Mouse (Mus musculus): ENCODE data around the gene Abcc8. TPM values are rescaled to one million over a fixed set of nuclear protein-coding genes. Genes with fewer than 3 reads are reported as not detected.

Gene Abcc8
- polyA plus RNA-seq, 1 experiment from 2014 or later, result 2.5 TPM

GRCm38 (mm10) chr7:46061614-46062013 lies 118.2 kb downstream of the Abcc8 start:
- H3K36me3 ChIP-seq (ENCODE audit: control insufficient read depth, insufficient read depth, low read length), result peaks cover 35% of the 10 kb centered on the region

GRCm38 (mm10) chr7:46060688-46061087 lies 119.1 kb downstream of the Abcc8 start:
- no peak overlapping the region for H3K9ac ChIP-seq (ENCODE audit: low read length)
- no peak overlapping the region for H3K27ac ChIP-seq (ENCODE audit: low read length)
- H3K36me3 ChIP-seq (ENCODE audit: control insufficient read depth, insufficient read depth, low read length), result peaks cover 30% of the 10 kb centered on the region
- H3K4me2 ChIP-seq (ENCODE audit: low read depth, low read length), result no peak overlapping the region
- H3K4me3 ChIP-seq (ENCODE audit: low read length), result no peak overlapping the region
- no peak for ATAC-seq (ENCODE audit: low read depth)
- H3K4me1 ChIP-seq (replicated peaks; ENCODE audit: control insufficient read depth, insufficient read depth, low read length), result no peaks in the 10 kb centered on the region
- WGBS, result 96% methylated on average over 8 of the region's 8 CpGs
- no peaks in the 10 kb centered on the region for H3K27me3 ChIP-seq (ENCODE audit: control insufficient read depth, insufficient read depth, low read depth, low read length)
- no peaks in the 10 kb centered on the region for H3K9me3 ChIP-seq (ENCODE audit: control insufficient read depth, low read length)

More at GRCm38 (mm10) chr7:46061614-46062013, 118.2 kb downstream of the Abcc8 start:
- H3K4me1 ChIP-seq (replicated peaks; ENCODE audit: control insufficient read depth, insufficient read depth, low read length), result no peaks in the 10 kb centered on the region
- H3K9me3 ChIP-seq (ENCODE audit: control insufficient read depth, low read length), result no peaks in the 10 kb centered on the region
- no peak overlapping the region for H3K27ac ChIP-seq (ENCODE audit: low read length)
- 92% methylated on average over 16 of the region's 16 CpGs for WGBS
- no peak overlapping the region for H3K4me3 ChIP-seq (ENCODE audit: low read length)
- no peak overlapping the region for H3K4me2 ChIP-seq (ENCODE audit: low read depth, low read length)
- H3K9ac ChIP-seq (ENCODE audit: low read length), result no peak overlapping the region
- no peaks in the 10 kb centered on the region for H3K27me3 ChIP-seq (ENCODE audit: control insufficient read depth, insufficient read depth, low read depth, low read length)
- no peak for ATAC-seq (ENCODE audit: low read depth)

GRCm38 (mm10) chr7:46058882-46059281 lies 121.0 kb downstream of the Abcc8 start:
- Histone ChIP-seq H3K4me3 (ENCODE audit: low read length) (no peak overlapping the region), H3K27me3 (ENCODE audit: control insufficient read depth, insufficient read depth, low read depth, low read length) (no peaks in the 10 kb centered on the region), H3K9ac (ENCODE audit: low read length) (no peak overlapping the region), H3K4me1 (replicated peaks; ENCODE audit: control insufficient read depth, insufficient read depth, low read length) (no peaks in the 10 kb centered on the region), H3K36me3 (ENCODE audit: control insufficient read depth, insufficient read depth, low read length) (peaks cover 38% of the 10 kb centered on the region), H3K9me3 (ENCODE audit: control insufficient read depth, low read length) (no peaks in the 10 kb centered on the region), H3K27ac (ENCODE audit: low read length) (no peak overlapping the region), H3K4me2 (ENCODE audit: low read depth, low read length) (no peak overlapping the region)
- no peak for ATAC-seq (ENCODE audit: low read depth)
- 88% methylated on average over 11 of the region's 11 CpGs for WGBS

Other genes with a start within 250 kb of the Abcc8 start
- 0.25 and 0.63 TPM in 2 replicates for gene Abcc6, start 149.7 kb downstream of the Abcc8 start, polyA plus RNA-seq (2015; fragmentation: Nextera tagmentation; extraction: Ambion mirVana)
- 30.3 and 31.4 TPM in 2 replicates for gene Nomo1, start 146.3 kb downstream of the Abcc8 start, polyA plus RNA-seq (2015; fragmentation: Nextera tagmentation; extraction: Ambion mirVana)
- gene Kcnj11, start 79.3 kb downstream of the Abcc8 start, polyA plus RNA-seq (2015; fragmentation: Nextera tagmentation; extraction: Ambion mirVana), result 0.38 and 0.59 TPM in 2 replicates
- gene Ush1c, start 58.5 kb upstream of the Abcc8 start, polyA plus RNA-seq (2015; fragmentation: Nextera tagmentation; extraction: Ambion mirVana), result 0.19 and 0.20 TPM in 2 replicates
- gene Otog, start 61.0 kb upstream of the Abcc8 start, polyA plus RNA-seq (2015; fragmentation: Nextera tagmentation; extraction: Ambion mirVana), result not detected in 2 replicates
- gene Myod1, start 196.4 kb upstream of the Abcc8 start, polyA plus RNA-seq (2015; fragmentation: Nextera tagmentation; extraction: Ambion mirVana), result 0.65 and 1.1 TPM in 2 replicates
- gene Kcnc1, start 216.5 kb upstream of the Abcc8 start, polyA plus RNA-seq (2015; fragmentation: Nextera tagmentation; extraction: Ambion mirVana), result 0.30 and 0.55 TPM in 2 replicates

All from lung, embryonic 16.5 days (tissue).